Mouse (Mus musculus) heart, postnatal 0 days (tissue): ENCODE results near the gene Olah. TPM values are rescaled to one million over a fixed set of nuclear protein-coding genes. Genes with fewer than 3 reads are reported as not detected.

Source experiments
- ATAC-seq: fragments of 200-750 bp; cut with Nextera tagmentation; 2 replicates; pipeline ENCODE4 v1.8.0; 2017; ENCODE audit warnings: low read depth, moderate number of reproducible peaks, moderate library complexity; ENCODE audit not compliant: insufficient read depth
- DNase-seq: peaks from one replicate; pipeline ENCODE4 v3.0.0-alpha.2; 2016; ENCODE audit warnings: low spot score
- H3K27ac ChIP-seq: fragments of 300-500 bp; sonication (generic); 2 replicates; pipeline ENCODE4 v1.5.1; 2014; ENCODE audit warnings: low read depth, mild to moderate bottlenecking
- H3K27me3 ChIP-seq: fragments of 300-500 bp; sonication (generic); 2 replicates; pipeline ENCODE4 v1.6.1; 2014; ENCODE audit warnings: low read length, mixed read lengths; ENCODE audit not compliant: control insufficient read depth, insufficient read depth
- H3K36me3 ChIP-seq: fragments of 300-500 bp; sonication (generic); replicated peaks from 2 replicates; pipeline ENCODE4 v1.6.1; 2014; ENCODE audit warnings: low read length, mixed read lengths; ENCODE audit not compliant: control insufficient read depth, insufficient read depth
- H3K4me1 ChIP-seq: fragments of 300-500 bp; sonication (generic); 2 replicates; pipeline ENCODE4 v1.6.1; 2014; ENCODE audit warnings: antibody characterized with exemption; ENCODE audit not compliant: control insufficient read depth, insufficient read depth
- H3K4me2 ChIP-seq: fragments of 300-500 bp; sonication (generic); 2 replicates; pipeline ENCODE4 v1.6.1; 2014; ENCODE audit warnings: low read depth, mild to moderate bottlenecking, low read length, moderate library complexity
- H3K4me3 ChIP-seq: fragments of 300-500 bp; sonication (generic); 2 replicates; pipeline ENCODE4 v1.5.1; 2014; ENCODE audit warnings: low read depth, low read length
- H3K9ac ChIP-seq: fragments of 300-500 bp; sonication (generic); replicated peaks from 2 replicates; pipeline ENCODE4 v1.6.1; 2014; ENCODE audit warnings: low read depth, low read length, mixed read lengths
- H3K9me3 ChIP-seq: fragments of 300-500 bp; sonication (generic); replicated peaks from 2 replicates; pipeline ENCODE4 v1.6.1; 2016; ENCODE audit warnings: low read length; ENCODE audit not compliant: control insufficient read depth
- CTCF ChIP-seq: IDR thresholded peaks from 2 replicates; pipeline ENCODE4 v1.5.1; 2016; ENCODE audit warnings: antibody characterized with exemption, control low read depth, low read depth
- EP300 ChIP-seq: IDR thresholded peaks from 2 replicates; pipeline ENCODE4 v1.6.1; 2016; ENCODE audit warnings: antibody characterized with exemption, low read depth
- WGBS: fragments of 180-500 bp; shearing (Covaris S2); extraction: QIAGEN DNeasy Blood & Tissue Kit; methylation state at CpG from one replicate; pipeline ENCODE4 v1.1.7; 2014; 5-methylcytosine and 5-hydroxymethylcytosine counted together
- polyA plus RNA-seq: library from polyadenylated mRNA; unstranded; fragments of >200 nt; fragmentation: Nextera tagmentation; extraction: Ambion mirVana; gene quantifications from 2 replicates; pipeline ENCODE4 v1.2.1, GENCODE M21; 2015
- total RNA-seq: library from RNA; depleted of rRNA; stranded (reverse); fragments of >200 nt; gene quantifications from 2 replicates; pipeline ENCODE4 v1.2.3, GENCODE M21; 2014; ENCODE audit warnings: low replicate concordance

Olah gene
- total and polyA plus RNA-seq, 2 experiments from 2014 or later = not detected

GRCm38 (mm10) chr2:3424579-3424910 is 27.5 kb upstream of the Olah start:
- peak overlapping the region; percentile 77 for H3K4me3 ChIP-seq
- H3K4me1 ChIP-seq = 0 out of 2 replicates have a peak, but pooled peaks cover 8% of the 10 kb centered on the region
- H3K27ac ChIP-seq = no peak overlapping the region
- no peaks in the 10 kb centered on the region for H3K9me3 ChIP-seq
- 6% methylated on average over 9 of the region's 10 CpGs for WGBS
- peak overlapping the region; percentile 98 for H3K4me2 ChIP-seq
- ATAC-seq (no peak), DNase-seq (no peak)
- TF ChIP-seq CTCF = no peak
- TF ChIP-seq EP300 = no peak
- H3K9ac ChIP-seq = peak overlapping the region; percentile 63
- H3K36me3 ChIP-seq = peaks cover 3% of the 10 kb centered on the region; the same call in 1 of the 2 replicates
- H3K27me3 ChIP-seq = no peaks in the 10 kb centered on the region

GRCm38 (mm10) chr2:3423841-3424578 is 27.0 kb upstream of the Olah start, which contains the start of gene Dclre1c:
Gene Dclre1c, plus strand, starts transcription at chr2:3424131.
- Histone ChIP-seq H3K27me3 (no peaks in the 10 kb centered on the region), H3K9me3 (no peaks in the 10 kb centered on the region), H3K9ac (peak within 1 kb of the TSS; percentile 63), H3K4me1 (0 out of 2 replicates have a peak, but pooled peaks cover 8% of the 10 kb centered on the region), H3K27ac (no peak within 1 kb of the TSS), H3K36me3 (no peaks in the 10 kb centered on the region; the same call in 1 of the 2 replicates), H3K4me2 (peak within 1 kb of the TSS; percentile 98), H3K4me3 (peak within 1 kb of the TSS; percentile 77)
- TF ChIP-seq CTCF (no peak), EP300 (no peak)
- 1% methylated on average over 29 of the region's 29 CpGs for WGBS
- DNase-seq = peak; percentile 94
- peak; percentile 97 for ATAC-seq

GRCm38 (mm10) chr2:3422548-3422947 is 25.5 kb upstream of the Olah start, which contains the start of gene Meig1:
Gene Meig1, minus strand, starts transcription at chr2:3422648.
- Histone ChIP-seq H3K4me1 (0 out of 2 replicates have a peak, but pooled peaks cover 8% of the 10 kb centered on the region), H3K27ac (no peak within 1 kb of the TSS), H3K4me3 (no peak within 1 kb of the TSS), H3K4me2 (peak within 1 kb of the TSS; percentile 98; the same call in 1 of the 2 replicates), H3K27me3 (0 out of 2 replicates have a peak, but pooled peaks cover 6% of the 10 kb centered on the region), H3K9ac (no peak within 1 kb of the TSS), H3K36me3 (no peaks in the 10 kb centered on the region), H3K9me3 (no peaks in the 10 kb centered on the region)
- WGBS = 53% methylated on average over 3 of the region's 3 CpGs
- TF ChIP-seq CTCF (no peak), EP300 (no peak)
- ATAC-seq (no peak), DNase-seq (no peak)

- H3K36me3 ChIP-seq = no peaks in the 10 kb centered on the region
- H3K4me3 ChIP-seq = no peak overlapping the region
- H3K9me3 ChIP-seq = no peaks in the 10 kb centered on the region
- no peak overlapping the region for H3K4me2 ChIP-seq
- ATAC-seq (no peak), DNase-seq (no peak)
- 0 out of 2 replicates have a peak, but pooled peaks cover 8% of the 10 kb centered on the region for H3K4me1 ChIP-seq
- 0 out of 2 replicates have a peak, but pooled peaks cover 9% of the 10 kb centered on the region for H3K27me3 ChIP-seq
- WGBS = 69% methylated on average over 4 of the region's 4 CpGs
- no peak overlapping the region for H3K9ac ChIP-seq
- no peak overlapping the region for H3K27ac ChIP-seq
- TF ChIP-seq EP300 = no peak
- no peak for TF ChIP-seq CTCF
Measured at GRCm38 (mm10) chr2:3420157-3420556, 23.1 kb upstream of the Olah start.

- TF ChIP-seq CTCF (0 out of 2 replicates have a peak, but pooled peaks have one; percentile 4), EP300 (no peak)
- WGBS = 1% methylated on average over 38 of the region's 38 CpGs
Measured at GRCm38 (mm10) chr2:3418883-3419431, 21.9 kb upstream of the Olah start.

More at GRCm38 (mm10) chr2:3418883-3419431, 21.9 kb upstream of the Olah start:
- Histone ChIP-seq H3K36me3 (no peaks in the 10 kb centered on the region), H3K4me1 (0 out of 2 replicates have a peak, but pooled peaks cover 3% of the 10 kb centered on the region), H3K9ac (no peak overlapping the region; the same call in 1 of the 2 replicates), H3K9me3 (no peaks in the 10 kb centered on the region), H3K27ac (no peak overlapping the region), H3K27me3 (0 out of 2 replicates have a peak, but pooled peaks cover 9% of the 10 kb centered on the region), H3K4me3 (peak overlapping the region; percentile 54), H3K4me2 (peak overlapping the region; percentile 76)
- DNase-seq = peak; percentile 95
- peak; percentile 98 for ATAC-seq
